Mouse (Mus musculus) liver, embryonic 18 days (tissue): Measurements from ENCODE around the gene Kcnn4. TPM values are rescaled to one million over a fixed set of nuclear protein-coding genes. Genes with fewer than 3 reads are reported as not detected.

Source experiments
- polyA plus RNA-seq: library from polyadenylated mRNA; depleted of rRNA; stranded (reverse); fragments of >200 nt; gene quantifications from 2 replicates; pipeline ENCODE4 v1.2.3, GENCODE M21; 2012; rRNA removed

Kcnn4 gene
- 42.8 and 43.8 TPM in 2 replicates for polyA plus RNA-seq

DNA sequence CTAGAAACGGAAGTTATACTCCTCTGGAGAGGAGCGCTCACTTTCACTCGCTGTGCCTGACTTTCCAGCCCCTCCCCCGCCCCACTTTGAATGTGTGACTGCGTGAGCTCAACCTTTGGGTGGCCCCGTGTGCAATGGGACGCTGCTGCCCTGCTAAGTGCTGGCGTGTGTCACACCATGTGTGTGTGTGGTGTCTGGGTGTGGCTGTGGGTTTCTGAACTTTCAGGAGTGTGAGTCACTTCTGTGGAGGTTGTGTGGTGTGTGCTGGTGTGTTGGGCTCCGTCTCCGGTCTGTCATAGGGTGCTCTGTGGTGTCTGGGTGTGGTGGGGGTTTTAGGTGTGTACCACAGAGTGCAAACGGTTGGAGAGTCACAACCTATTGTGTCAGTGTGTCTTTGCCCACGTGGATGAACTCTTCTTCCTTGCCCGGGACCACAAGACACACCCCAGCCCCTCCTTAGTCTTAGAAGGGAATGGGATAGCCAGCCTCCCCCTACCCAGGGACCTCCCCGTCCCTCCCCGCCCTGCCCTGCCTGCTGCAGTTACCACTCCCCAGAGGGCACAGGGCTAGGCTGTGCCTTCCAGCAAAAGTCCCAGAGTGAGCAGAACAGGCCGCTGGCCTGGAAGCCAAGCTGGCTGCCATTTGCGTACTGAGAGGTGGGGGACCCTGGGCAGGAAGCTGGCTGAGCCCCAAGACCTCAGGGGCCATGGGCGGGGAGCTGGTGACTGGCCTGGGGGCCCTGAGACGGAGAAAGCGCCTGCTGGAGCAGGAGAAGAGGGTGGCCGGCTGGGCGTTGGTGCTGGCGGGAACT is at the start of gene Kcnn4:
Gene Kcnn4 (plus strand): TSS at position 533 of the 811 bp plus-strand sequence.

DNA sequence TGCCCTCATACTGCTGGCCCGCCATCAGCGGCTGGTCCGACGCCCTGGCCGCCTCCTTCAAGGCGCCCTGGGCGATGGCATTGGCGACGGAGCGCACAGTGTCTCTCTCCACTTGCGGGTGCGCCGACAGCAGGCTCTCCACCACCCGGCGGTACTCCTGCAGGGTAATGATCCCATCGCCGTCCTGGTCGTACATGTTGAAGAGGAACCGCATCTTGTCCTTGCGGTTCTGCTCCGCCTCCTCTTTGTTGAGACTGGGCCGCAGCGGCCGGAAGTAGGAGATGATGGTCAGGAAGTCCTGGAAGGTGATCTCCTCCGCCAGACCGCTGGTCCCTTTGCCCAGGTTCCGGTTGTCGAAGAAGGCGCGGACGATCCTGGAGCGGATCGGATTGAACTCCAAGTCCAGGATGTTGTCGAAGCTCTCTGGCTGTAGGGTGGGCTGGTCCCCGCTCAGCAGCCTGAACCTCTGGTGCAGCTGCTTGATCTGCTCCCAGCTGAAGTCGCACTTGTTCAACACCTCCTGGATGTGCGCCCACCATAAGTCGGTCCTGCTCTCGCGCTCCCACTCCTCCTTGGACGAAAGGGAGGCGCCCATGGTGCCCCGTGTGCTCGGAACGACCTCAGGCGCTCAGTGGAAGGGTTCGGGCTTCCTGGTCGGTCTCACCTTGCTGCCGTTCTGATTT is 36.6 kb upstream of the Kcnn4 start, which contains the start of gene Tescl:
Gene Tescl (minus strand): TSS at position 633 of the 683 bp plus-strand sequence.

DNA sequence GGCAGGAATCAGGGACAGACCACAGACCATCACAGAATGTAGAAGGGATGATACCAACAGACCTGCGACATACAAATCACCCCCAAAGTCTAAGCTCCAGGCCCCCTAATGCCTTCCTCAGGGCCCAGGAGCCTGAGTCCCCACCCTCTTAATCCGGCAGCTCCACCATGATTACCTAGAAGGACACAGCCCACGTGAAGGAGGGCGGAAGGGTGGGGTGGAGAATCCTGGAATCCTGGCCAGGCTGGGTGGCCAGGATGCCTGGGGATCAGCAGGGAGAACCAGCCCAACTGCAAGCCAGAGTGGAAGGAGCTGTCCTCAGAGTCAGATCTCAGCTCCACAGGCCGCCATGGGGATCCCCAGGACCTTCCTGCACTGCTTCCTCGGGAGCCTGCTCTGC is 21.2 kb upstream of the Kcnn4 start, which contains the start of gene Lypd5:
Gene Lypd5 (plus strand): TSS at position 301 of the 400 bp plus-strand sequence.

DNA sequence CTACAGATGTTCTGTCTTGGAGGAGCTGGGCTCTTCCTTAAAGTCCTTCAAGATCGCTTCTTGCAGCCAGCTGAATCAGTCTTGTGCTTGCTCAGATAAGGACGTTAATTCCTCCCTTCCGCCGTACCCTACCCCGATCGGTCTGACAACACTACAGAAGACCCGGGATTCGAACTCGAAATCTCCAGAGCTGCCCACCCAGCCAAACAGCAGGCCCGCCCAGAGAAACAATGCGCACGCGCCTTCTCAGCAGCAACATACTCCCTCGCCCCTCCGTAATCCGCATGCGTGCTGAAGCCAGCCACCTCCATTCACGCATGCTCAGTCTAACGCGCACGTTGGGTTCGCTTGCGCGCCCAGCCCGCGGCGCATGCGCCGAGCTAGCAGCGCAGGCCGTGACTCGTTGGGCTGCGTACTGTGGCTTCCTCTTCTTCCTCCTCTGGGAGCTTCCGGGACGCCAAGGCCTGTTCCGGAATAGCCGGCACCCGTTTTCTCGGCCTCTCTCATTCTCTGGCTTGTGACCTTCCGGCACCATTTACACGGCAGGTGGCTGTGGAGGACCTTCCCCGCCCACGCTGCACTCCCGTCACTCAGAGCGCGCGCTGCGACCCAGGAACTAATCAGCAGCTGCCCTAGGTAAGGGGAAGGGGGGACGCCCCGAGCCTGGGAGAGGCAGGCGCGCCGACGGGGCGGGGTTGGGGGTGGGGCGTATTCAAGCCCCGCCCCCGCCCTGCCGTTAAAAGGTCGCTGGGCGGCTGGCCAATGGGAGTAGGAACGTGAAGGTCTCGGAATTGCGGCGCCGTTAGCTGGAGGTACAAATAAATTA is 29.4 kb downstream of the Kcnn4 start, which contains the start of gene Smg9:
Gene Smg9 (plus strand): TSS at position 364 of the 826 bp plus-strand sequence.

Other genes with a start within 250 kb of the Kcnn4 start
- gene Zfp235, start 236.1 kb upstream of the Kcnn4 start, polyA plus RNA-seq: 2.6 and 2.7 TPM in 2 replicates
- 0.11 and 0.13 TPM in 2 replicates for gene Zfp114, start 195.2 kb upstream of the Kcnn4 start, polyA plus RNA-seq
- 0.79 and 0.87 TPM in 2 replicates for gene Zfp111, start 158.8 kb upstream of the Kcnn4 start, polyA plus RNA-seq
- 1.1 and 1.2 TPM in 2 replicates for gene Zfp109, start 132.7 kb upstream of the Kcnn4 start, polyA plus RNA-seq
- gene Zfp108, start 115.5 kb upstream of the Kcnn4 start, polyA plus RNA-seq: 0.41 and 0.48 TPM in 2 replicates
- gene Zfp93, start 99.8 kb upstream of the Kcnn4 start, polyA plus RNA-seq: 0.96 and 1.1 TPM in 2 replicates
- gene Zfp61, start 69.0 kb upstream of the Kcnn4 start, polyA plus RNA-seq: 1.8 and 1.9 TPM in 2 replicates
- gene Zfp94, start 53.6 kb upstream of the Kcnn4 start, polyA plus RNA-seq: 1.8 and 1.9 TPM in 2 replicates
- gene Tescl, start 36.3 kb upstream of the Kcnn4 start, polyA plus RNA-seq: 0.04 and 0.06 TPM in 2 replicates
- gene Lypd5, start 21.1 kb upstream of the Kcnn4 start, polyA plus RNA-seq: not detected in 2 replicates
- gene Smg9, start 29.4 kb downstream of the Kcnn4 start, polyA plus RNA-seq: 13.1 and 17.8 TPM in 2 replicates
- 0.03 and 0.04 TPM in 2 replicates for gene Irgc1, start 82.0 kb downstream of the Kcnn4 start, polyA plus RNA-seq
- 11.9 and 15.2 TPM in 2 replicates for gene Plaur, start 92.2 kb downstream of the Kcnn4 start, polyA plus RNA-seq
- gene Cadm4, start 111.8 kb downstream of the Kcnn4 start, polyA plus RNA-seq: 0.46 and 0.55 TPM in 2 replicates
- 2.6 and 3.1 TPM in 2 replicates for gene Zfp428, start 136.7 kb downstream of the Kcnn4 start, polyA plus RNA-seq
- not detected in 2 replicates for gene AC161166.1, start 142.2 kb downstream of the Kcnn4 start, polyA plus RNA-seq
- gene Irgq, start 160.4 kb downstream of the Kcnn4 start, polyA plus RNA-seq: 2.9 and 3.0 TPM in 2 replicates
- 0.06 and 0.13 TPM in 2 replicates for gene Pinlyp, start 175.9 kb downstream of the Kcnn4 start, polyA plus RNA-seq
- gene Xrcc1, start 176.0 kb downstream of the Kcnn4 start, polyA plus RNA-seq: 18.1 and 22.4 TPM in 2 replicates
- gene Ethe1, start 217.3 kb downstream of the Kcnn4 start, polyA plus RNA-seq: 19.2 and 23.2 TPM in 2 replicates
- 0.02 and 0.05 TPM in 2 replicates for gene Zfp575, start 217.4 kb downstream of the Kcnn4 start, polyA plus RNA-seq
- 1.6 and 1.8 TPM in 2 replicates for gene Phldb3, start 240.5 kb downstream of the Kcnn4 start, polyA plus RNA-seq